Mouse (Mus musculus) brain, embryonic 14.5 days (tissue): Measurements from ENCODE around the gene Dcun1d1. TPM values are rescaled to one million over a fixed set of nuclear protein-coding genes. Genes with fewer than 3 reads are reported as not detected.

Experiments used
- DNase-seq: peaks from one replicate; pipeline ENCODE4 v3.0.0-alpha.2; 2011; ENCODE audit warnings: low read depth
- CTCF ChIP-seq: fragments of 200-500 bp; IDR thresholded peaks from 2 replicates; pipeline ENCODE4 v1.5.1; 2012; ENCODE audit warnings: inconsistent platforms, mild to moderate bottlenecking, moderate library complexity, borderline replicate concordance; ENCODE audit not compliant: insufficient read depth, insufficient read length; ENCODE audit errors: extremely low read depth
- POLR2A ChIP-seq: fragments of 200-500 bp; IDR thresholded peaks from 2 replicates; pipeline ENCODE4 v1.6.1; 2012; ENCODE audit warnings: mild to moderate bottlenecking, inconsistent platforms, borderline replicate concordance; ENCODE audit not compliant: poor library complexity, insufficient read depth, insufficient read length, severe bottlenecking; ENCODE audit errors: extremely low read depth
- polyA plus RNA-seq: library from polyadenylated mRNA; depleted of rRNA; stranded (reverse); fragments of >200 nt; gene quantifications from 2 replicates; pipeline ENCODE4 v1.2.3, GENCODE M21; 2012; rRNA removed

Gene Dcun1d1
- 26.8 and 38.0 TPM in 2 replicates for polyA plus RNA-seq

DNA sequence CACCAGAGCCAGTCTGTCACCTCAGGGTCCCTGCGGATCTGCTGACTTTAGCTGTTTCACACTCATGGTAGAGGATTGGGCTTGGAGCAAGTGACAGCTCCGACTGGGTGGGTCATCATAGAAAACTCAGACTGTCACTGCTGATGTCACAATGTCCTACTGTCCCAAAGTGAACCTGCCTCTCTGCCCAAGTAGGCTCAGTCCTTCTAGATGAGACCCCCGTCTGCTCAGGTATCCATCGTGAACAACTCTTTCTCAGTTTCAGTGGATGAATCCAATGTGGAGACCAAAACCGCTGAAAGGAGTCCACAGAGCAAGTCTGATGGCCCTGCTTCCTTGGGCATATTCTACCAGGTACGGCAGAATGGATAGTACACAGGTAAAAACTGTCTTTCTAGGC is at the start of gene Dcun1d1:
Dcun1d1 (minus strand) TSS at position 101 of the 400 bp plus-strand sequence.
- TF ChIP-seq POLR2A (no peak), CTCF (no peak)
- no peak for DNase-seq

GRCm38 (mm10) chr3:35986266-35986665 is 49.0 kb upstream of the Dcun1d1 start:
- TF ChIP-seq CTCF (no peak), POLR2A (no peak)
- DNase-seq = no peak

DNA sequence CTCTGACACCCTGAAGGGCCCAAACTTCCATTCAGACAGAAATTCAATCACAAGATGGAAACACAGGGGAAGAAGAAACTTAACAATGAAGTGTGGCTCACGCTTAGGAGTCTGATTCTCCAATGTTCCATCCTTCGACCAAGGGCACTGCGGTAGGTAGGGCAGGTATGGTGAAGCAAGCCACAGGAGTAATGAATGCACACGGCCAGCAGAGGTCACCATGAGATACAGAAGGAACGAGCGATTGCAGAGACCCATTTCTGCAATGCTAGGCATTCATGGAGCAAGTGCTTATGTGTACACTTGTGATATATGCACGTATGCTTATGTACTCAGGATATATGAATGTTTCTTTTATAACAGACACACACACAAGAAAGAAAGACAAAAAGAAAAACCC is 36.3 kb upstream of the Dcun1d1 start:
- TF ChIP-seq POLR2A (no peak), CTCF (peak; percentile 61; the same call in 1 of the 2 replicates)
- DNase-seq = peak; percentile 40

DNA sequence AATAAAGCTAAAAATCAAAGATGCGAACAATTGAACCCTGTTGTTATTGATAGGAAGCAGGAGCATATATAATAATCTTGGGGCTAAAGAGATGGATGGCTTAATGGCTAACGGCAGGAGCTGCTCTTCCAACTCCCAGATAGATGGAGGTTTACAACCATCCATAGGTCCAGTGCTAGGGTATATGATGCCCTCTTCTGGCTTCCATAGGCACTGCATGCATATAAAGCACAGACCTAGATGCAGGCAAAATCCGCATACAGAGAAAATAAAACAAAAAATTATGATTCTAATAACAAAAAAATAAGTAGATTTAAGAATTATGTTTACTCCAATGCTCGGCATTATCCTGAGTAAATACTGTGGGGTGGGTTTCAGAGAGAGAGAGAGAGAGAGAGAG is 35.7 kb upstream of the Dcun1d1 start:
- peak; percentile 50 for DNase-seq
- TF ChIP-seq CTCF = peak; percentile 55; the same call in 1 of the 2 replicates
- no peak for TF ChIP-seq POLR2A

- DNase-seq = no peak
- TF ChIP-seq POLR2A = no peak
- no peak for TF ChIP-seq CTCF
These were observed 33.9 kb upstream of the Dcun1d1 start for GRCm38 (mm10) chr3:35971149-35971548.

DNA sequence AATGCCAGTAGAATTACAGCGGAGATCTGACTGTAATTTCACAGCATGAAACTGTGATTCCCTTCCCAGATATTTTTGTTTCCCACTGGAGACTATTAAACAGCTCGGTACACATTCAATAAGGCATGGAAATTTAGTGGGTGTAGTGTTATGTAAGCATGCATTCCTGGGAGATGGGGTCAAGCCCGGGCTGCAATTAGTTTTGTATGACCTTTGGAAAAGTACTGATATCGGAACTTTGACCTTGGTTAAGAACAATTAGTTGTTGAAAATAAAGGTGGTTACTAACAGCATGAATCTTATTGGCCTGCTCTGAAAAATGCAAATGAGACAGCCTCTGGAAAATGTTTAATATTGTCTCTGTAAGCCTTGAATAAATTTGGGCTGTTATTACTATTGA is 33.2 kb upstream of the Dcun1d1 start:
- no peak for TF ChIP-seq CTCF
- no peak for TF ChIP-seq POLR2A
- no peak for DNase-seq

DNA sequence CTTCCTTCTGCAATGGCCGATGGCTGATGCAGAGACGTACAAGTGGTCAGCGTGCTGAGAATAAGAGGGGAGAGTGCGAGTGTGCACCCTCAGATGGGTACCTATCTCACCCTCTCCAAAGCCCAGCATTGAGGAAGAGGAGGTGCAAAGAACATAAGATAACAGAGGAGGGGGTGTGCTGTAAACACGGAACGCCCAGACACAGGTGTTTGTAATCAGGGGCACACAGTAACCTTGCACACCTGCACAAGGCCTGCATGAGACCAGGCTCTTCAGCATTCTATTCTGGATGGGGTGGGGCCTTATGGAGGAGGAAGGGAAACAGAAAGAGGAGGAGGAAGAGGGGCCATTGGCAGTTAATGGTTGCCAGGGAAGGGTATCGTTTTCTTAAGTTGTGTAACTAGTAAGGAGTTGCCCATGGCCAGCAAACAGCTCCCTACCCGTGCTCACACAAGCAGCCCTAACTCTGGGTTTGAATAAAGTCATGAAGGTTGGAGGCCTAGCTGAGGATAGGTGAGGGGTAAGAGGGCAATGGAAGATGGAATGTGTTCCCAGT is 30.2 kb upstream of the Dcun1d1 start:
- no peak for DNase-seq
- no peak for TF ChIP-seq POLR2A
- TF ChIP-seq CTCF = no peak

GRCm38 (mm10) chr3:35966493-35966892 is 29.2 kb upstream of the Dcun1d1 start:
- TF ChIP-seq POLR2A (no peak), CTCF (no peak)
- DNase-seq = no peak

DNA sequence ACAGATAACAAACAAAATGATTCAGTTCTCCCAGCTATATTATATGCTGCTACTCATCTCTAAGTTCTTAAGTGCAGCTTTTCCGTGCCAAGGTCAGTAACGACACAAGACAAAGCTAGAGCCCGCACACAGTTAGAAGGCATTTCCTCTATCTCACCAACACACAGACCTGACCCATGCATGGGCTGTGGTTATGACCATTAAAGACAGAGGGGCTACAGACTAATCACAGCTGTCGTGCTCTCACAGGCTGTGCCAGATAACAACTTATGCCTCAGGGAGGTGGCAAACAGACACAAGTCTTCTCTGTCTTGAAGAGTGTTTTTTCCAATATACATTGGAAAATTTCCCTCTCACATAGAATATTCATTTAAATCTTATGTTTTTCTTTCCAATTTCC is 27.7 kb upstream of the Dcun1d1 start:
- TF ChIP-seq CTCF (no peak), POLR2A (no peak)
- no peak for DNase-seq

DNA sequence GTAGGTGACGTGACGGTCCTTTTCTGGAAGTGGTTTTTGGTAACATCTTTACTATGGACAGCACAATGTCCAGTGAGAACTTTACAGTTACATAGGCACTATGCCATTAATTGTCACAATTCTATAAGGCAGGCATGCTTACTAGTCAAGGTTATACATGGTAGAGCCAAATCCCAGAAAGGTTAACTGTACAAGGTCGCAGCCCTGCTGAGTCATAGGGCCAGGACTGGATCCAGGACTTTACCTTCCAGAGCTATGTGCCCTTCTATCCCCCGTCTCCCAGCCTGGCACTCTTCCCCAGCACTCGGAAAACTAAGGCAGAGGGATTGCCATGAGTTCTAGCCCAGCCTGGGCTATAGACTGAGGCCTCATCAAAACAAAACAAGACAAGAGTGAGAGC is 26.7 kb upstream of the Dcun1d1 start:
- no peak for TF ChIP-seq CTCF
- no peak for TF ChIP-seq POLR2A
- DNase-seq = no peak

- DNase-seq = no peak
These were observed 26.2 kb upstream of the Dcun1d1 start for GRCm38 (mm10) chr3:35963401-35963800.

GRCm38 (mm10) chr3:35962967-35963366 is 25.7 kb upstream of the Dcun1d1 start:
- DNase-seq = peak; percentile 4
- TF ChIP-seq CTCF (0 out of 2 replicates have a peak, but pooled peaks have one; percentile 6), POLR2A (no peak)

More at GRCm38 (mm10) chr3:35963401-35963800, 26.2 kb upstream of the Dcun1d1 start:
- TF ChIP-seq POLR2A (no peak), CTCF (no peak)
